Mouse (Mus musculus): Measurements from ENCODE around the gene Nps. TPM values are rescaled to one million over a fixed set of nuclear protein-coding genes. Genes with fewer than 3 reads are reported as not detected.

The Nps gene
- polyA plus RNA-seq, 1 experiment from 2014 or later = not detected

DNA sequence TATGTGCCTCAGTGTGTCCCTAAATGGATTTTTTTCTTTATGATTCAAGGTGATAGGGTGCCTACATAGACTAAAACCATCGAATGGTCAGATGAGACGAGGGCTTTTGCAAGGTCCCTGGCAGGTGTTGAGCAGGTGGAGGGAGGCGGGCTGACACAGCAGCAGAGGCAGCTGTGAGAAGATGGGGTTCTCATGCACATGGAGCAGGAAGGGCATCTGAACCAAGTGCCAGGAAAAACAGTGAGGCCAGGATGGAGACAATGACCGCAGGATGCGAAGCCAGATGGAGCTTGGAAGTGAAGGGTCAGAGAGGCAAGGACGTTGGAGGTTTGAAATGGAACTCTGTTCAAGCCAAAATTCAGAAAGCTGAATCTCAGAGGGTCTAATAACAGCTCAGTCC is 18.5 kb upstream of the Nps start:
- H3K36me3 ChIP-seq (ENCODE audit: control insufficient read depth, insufficient read depth, low read length) = no peaks in the 10 kb centered on the region
- no peak overlapping the region for H3K4me3 ChIP-seq (ENCODE audit: low read depth, low read length)
- H3K9ac ChIP-seq (ENCODE audit: low read depth, low read length) = no peak overlapping the region
- 84% methylated on average over 6 of the region's 6 CpGs for WGBS
- DNase-seq (ENCODE audit: low spot score) (no peak), ATAC-seq (ENCODE audit: low FRiP score) (no peak)
- H3K4me2 ChIP-seq (replicated peaks; ENCODE audit: low read depth, low read length) = no peak overlapping the region
- no peaks in the 10 kb centered on the region for H3K9me3 ChIP-seq (ENCODE audit: control insufficient read depth, low read length)
- H3K27me3 ChIP-seq (ENCODE audit: control insufficient read depth, insufficient read depth, low read length) = no peaks in the 10 kb centered on the region
- H3K4me1 ChIP-seq (replicated peaks; ENCODE audit: control insufficient read depth, insufficient read depth, low read length) = no peaks in the 10 kb centered on the region
- no peak overlapping the region for H3K27ac ChIP-seq (ENCODE audit: low read depth, low read length)

DNA sequence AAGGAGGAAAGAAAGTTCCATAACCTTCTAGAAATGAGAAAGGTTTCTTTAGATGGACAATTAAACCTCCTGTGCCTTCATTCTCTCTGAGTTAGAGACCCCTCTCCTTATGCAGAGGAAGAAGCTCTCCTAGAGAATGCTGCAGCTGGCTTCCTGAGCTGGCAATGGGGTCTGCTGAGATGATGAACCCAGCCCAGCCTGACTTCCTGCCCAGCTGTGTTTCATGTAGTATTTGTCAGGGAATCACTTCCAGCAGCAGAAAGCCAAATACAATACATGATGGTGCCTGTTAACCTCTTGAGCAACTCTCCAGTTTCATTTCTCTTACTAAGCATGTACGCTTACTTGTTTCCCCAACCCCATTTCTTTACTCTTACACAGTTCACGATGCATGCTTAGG is 17.9 kb upstream of the Nps start:
- Histone ChIP-seq H3K4me2 (replicated peaks; ENCODE audit: low read depth, low read length) (no peak overlapping the region), H3K9ac (ENCODE audit: low read depth, low read length) (no peak overlapping the region), H3K4me1 (replicated peaks; ENCODE audit: control insufficient read depth, insufficient read depth, low read length) (no peaks in the 10 kb centered on the region), H3K36me3 (ENCODE audit: control insufficient read depth, insufficient read depth, low read length) (no peaks in the 10 kb centered on the region), H3K27me3 (ENCODE audit: control insufficient read depth, insufficient read depth, low read length) (no peaks in the 10 kb centered on the region), H3K27ac (ENCODE audit: low read depth, low read length) (no peak overlapping the region), H3K9me3 (ENCODE audit: control insufficient read depth, low read length) (no peaks in the 10 kb centered on the region), H3K4me3 (ENCODE audit: low read depth, low read length) (no peak overlapping the region)
- WGBS = 85% methylated on average over 2 of the region's 2 CpGs
- ATAC-seq (ENCODE audit: low FRiP score) (no peak), DNase-seq (ENCODE audit: low spot score) (no peak)

DNA sequence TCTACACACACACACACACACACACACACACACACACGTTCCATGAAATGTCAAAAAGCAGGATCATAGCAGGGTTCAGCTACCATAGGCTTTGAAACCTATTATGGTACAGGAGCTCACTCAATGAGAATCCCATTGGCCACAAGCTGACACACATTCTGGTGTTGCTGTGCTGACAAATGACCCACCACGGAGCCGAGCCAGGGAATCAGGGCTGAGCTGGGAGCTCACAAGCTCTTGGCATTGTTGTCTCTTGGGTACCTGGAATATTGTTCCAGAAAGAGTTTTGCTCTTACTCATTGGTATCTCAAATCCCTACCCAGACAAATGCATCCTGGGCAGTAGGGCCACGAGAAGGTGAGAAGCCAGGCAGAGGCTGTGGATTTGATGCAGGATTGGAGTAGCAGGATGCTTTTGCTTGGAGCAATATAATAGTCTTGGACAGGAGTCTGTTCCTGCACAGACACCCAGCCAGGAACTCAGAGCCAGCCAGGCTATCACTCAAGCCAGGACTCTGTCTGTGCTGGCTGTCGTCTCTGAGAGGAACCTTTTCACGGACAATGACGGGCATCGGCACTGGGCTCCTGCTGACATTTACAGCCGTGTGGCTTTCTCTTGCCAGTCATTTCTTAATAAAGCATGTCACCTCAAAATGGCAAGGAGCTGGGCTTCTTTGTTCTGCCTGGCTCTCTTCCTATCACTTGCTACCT is 14.2 kb upstream of the Nps start:
- DNase-seq (ENCODE audit: low spot score) = no peak
- Histone ChIP-seq H3K9me3 (ENCODE audit: control insufficient read depth, low read length) (no peaks in the 10 kb centered on the region), H3K4me2 (replicated peaks; ENCODE audit: low read depth, low read length) (no peak overlapping the region), H3K27ac (ENCODE audit: low read depth, low read length) (no peak overlapping the region), H3K4me1 (replicated peaks; ENCODE audit: control insufficient read depth, insufficient read depth, low read length) (no peaks in the 10 kb centered on the region), H3K9ac (ENCODE audit: low read depth, low read length) (no peak overlapping the region), H3K27me3 (ENCODE audit: control insufficient read depth, insufficient read depth, low read length) (no peaks in the 10 kb centered on the region), H3K36me3 (ENCODE audit: control insufficient read depth, insufficient read depth, low read length) (no peaks in the 10 kb centered on the region), H3K4me3 (ENCODE audit: low read depth, low read length) (no peak overlapping the region)
- WGBS = 58% methylated on average over 9 of the region's 9 CpGs
- ATAC-seq (ENCODE audit: low FRiP score) = no peak

DNA sequence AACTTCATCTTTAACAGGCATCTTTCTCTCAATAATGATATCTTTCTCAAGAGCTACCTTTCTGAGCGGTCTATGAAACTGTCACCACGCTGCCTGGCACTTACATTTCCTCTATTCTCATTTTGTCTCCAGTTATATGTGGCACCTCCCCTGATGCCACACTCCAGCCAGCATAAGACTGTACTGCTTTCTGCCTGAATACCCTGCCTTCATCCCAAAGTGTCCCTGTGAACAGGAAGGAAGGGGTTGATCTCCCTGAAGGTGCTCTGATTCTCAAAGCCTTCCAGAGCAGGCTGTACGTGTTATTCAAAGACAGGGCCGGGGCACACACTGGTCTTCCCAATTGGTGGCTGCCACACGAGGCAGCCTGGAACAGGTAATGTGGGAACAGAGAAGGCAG is 12.1 kb upstream of the Nps start:
- Histone ChIP-seq H3K9me3 (ENCODE audit: control insufficient read depth, low read length) (no peaks in the 10 kb centered on the region), H3K9ac (ENCODE audit: low read depth, low read length) (no peak overlapping the region), H3K27me3 (ENCODE audit: control insufficient read depth, insufficient read depth, low read length) (no peaks in the 10 kb centered on the region), H3K27ac (ENCODE audit: low read depth, low read length) (no peak overlapping the region), H3K36me3 (ENCODE audit: control insufficient read depth, insufficient read depth, low read length) (no peaks in the 10 kb centered on the region), H3K4me3 (ENCODE audit: low read depth, low read length) (no peak overlapping the region), H3K4me2 (replicated peaks; ENCODE audit: low read depth, low read length) (no peak overlapping the region), H3K4me1 (replicated peaks; ENCODE audit: control insufficient read depth, insufficient read depth, low read length) (no peaks in the 10 kb centered on the region)
- ATAC-seq (ENCODE audit: low FRiP score) (no peak), DNase-seq (ENCODE audit: low spot score) (no peak)
- WGBS = 83% methylated on average over 5 of the region's 5 CpGs

DNA sequence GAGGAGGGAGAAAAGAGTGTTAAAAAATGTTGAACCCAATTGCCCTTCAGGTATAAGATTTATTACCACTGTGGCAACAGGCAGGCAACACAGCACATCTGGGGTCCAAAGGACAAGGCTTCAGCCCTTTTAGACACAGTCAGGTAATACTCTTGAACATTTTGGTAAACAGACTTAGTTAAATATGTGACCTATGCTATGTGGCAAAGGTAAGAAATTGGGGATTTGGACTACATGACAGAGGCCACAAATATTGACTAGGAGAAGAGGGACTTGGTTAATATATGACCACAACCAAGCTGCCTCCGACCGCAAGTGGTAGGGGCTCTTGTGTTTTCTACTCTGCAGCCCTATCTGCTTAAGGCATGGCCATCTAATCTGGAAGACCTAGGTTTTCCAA is 5.3 kb upstream of the Nps start:
- Histone ChIP-seq H3K4me3 (ENCODE audit: low read depth, low read length) (no peak overlapping the region), H3K27ac (ENCODE audit: low read depth, low read length) (no peak overlapping the region), H3K9me3 (ENCODE audit: control insufficient read depth, low read length) (no peaks in the 10 kb centered on the region), H3K4me2 (replicated peaks; ENCODE audit: low read depth, low read length) (no peak overlapping the region), H3K27me3 (ENCODE audit: control insufficient read depth, insufficient read depth, low read length) (no peaks in the 10 kb centered on the region), H3K36me3 (ENCODE audit: control insufficient read depth, insufficient read depth, low read length) (no peaks in the 10 kb centered on the region), H3K9ac (ENCODE audit: low read depth, low read length) (no peak overlapping the region), H3K4me1 (replicated peaks; ENCODE audit: control insufficient read depth, insufficient read depth, low read length) (no peaks in the 10 kb centered on the region)
- WGBS = 100% methylated on average over 2 of the region's 2 CpGs
- ATAC-seq (ENCODE audit: low FRiP score) = no peak
- DNase-seq (ENCODE audit: low spot score) = no peak

DNA sequence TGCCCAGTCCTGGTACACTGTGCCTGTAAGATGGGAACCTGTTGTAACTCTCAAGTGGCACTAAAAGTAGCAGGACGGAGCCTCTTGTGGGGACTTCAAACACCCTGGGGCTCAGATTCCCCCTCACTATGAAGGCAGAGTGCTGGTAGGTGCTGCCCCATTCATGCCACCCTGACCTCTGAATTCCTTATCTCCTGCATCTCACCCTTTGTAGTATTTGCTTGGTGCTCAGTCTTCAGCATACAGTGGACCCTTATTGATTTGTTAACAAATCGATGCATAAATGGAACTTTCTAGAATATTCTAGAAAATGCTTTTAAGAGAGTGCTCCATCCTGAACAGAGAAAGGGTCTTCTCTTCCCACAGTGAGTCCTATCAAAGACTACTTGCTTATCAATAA is 4.1 kb upstream of the Nps start:
- Histone ChIP-seq H3K4me2 (replicated peaks; ENCODE audit: low read depth, low read length) (no peak overlapping the region), H3K27ac (ENCODE audit: low read depth, low read length) (no peak overlapping the region), H3K9me3 (ENCODE audit: control insufficient read depth, low read length) (no peaks in the 10 kb centered on the region), H3K4me3 (ENCODE audit: low read depth, low read length) (no peak overlapping the region), H3K36me3 (ENCODE audit: control insufficient read depth, insufficient read depth, low read length) (no peaks in the 10 kb centered on the region), H3K27me3 (ENCODE audit: control insufficient read depth, insufficient read depth, low read length) (no peaks in the 10 kb centered on the region), H3K9ac (ENCODE audit: low read depth, low read length) (no peak overlapping the region), H3K4me1 (replicated peaks; ENCODE audit: control insufficient read depth, insufficient read depth, low read length) (no peaks in the 10 kb centered on the region)
- no peak for ATAC-seq (ENCODE audit: low FRiP score)
- WGBS = 89% methylated on average over 2 of the region's 2 CpGs
- DNase-seq (ENCODE audit: low spot score) = no peak

DNA sequence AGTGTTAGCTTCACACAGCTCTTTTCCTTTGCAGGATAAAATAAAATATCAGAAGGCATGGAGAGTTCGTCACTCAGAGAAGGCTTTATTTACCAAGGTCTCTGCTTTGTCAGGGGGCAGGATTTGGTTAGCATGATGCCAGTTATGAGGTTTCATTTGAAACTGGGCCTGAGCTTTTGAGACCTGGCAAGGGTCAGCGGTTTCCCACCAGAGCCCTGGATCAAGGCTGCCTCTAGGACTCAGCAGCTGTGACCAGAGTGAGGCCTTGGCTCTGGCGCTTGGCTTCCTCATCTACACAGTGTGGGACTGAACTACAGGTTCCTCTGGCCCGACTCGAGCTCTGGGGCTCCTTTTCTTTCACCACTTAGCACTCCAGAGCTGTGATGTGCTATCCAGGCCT is 12.5 kb downstream of the Nps start:
- DNase-seq (ENCODE audit: low spot score) (no peak), ATAC-seq (ENCODE audit: low FRiP score) (no peak)
- WGBS = 85% methylated on average over 5 of the region's 5 CpGs
- no peaks in the 10 kb centered on the region for H3K36me3 ChIP-seq (ENCODE audit: control insufficient read depth, insufficient read depth, low read length)
- no peaks in the 10 kb centered on the region for H3K27me3 ChIP-seq (ENCODE audit: control insufficient read depth, insufficient read depth, low read length)
- H3K4me2 ChIP-seq (replicated peaks; ENCODE audit: low read depth, low read length) = no peak overlapping the region
- H3K4me3 ChIP-seq (ENCODE audit: low read depth, low read length) = no peak overlapping the region
- no peak overlapping the region for H3K9ac ChIP-seq (ENCODE audit: low read depth, low read length)
- no peaks in the 10 kb centered on the region for H3K4me1 ChIP-seq (replicated peaks; ENCODE audit: control insufficient read depth, insufficient read depth, low read length)
- H3K9me3 ChIP-seq (ENCODE audit: control insufficient read depth, low read length) = no peaks in the 10 kb centered on the region
- H3K27ac ChIP-seq (ENCODE audit: low read depth, low read length) = no peak overlapping the region

DNA sequence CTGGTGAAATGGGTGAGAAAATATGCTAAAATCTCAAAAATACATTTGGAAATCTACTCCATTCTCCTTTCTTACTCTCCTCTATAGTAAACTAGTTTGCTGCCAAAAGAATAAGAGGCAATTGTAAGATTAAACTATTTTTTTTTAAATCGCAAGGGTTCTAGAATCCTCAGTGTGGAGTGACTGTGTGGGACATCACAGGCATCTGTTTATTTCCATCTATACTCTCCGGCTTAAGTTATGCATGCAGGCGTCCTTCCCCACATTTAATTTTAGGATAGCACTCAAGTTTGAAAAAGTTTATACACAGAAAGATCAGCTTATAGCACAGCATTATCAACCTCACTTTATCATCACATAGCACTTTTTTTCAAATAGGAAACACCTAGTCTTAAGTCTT is 24.7 kb downstream of the Nps start:
- WGBS = 92% methylated on average over 3 of the region's 3 CpGs
- Histone ChIP-seq H3K27ac (ENCODE audit: low read depth, low read length) (no peak overlapping the region), H3K4me1 (replicated peaks; ENCODE audit: control insufficient read depth, insufficient read depth, low read length) (no peaks in the 10 kb centered on the region), H3K9me3 (ENCODE audit: control insufficient read depth, low read length) (no peaks in the 10 kb centered on the region), H3K9ac (ENCODE audit: low read depth, low read length) (no peak overlapping the region), H3K27me3 (ENCODE audit: control insufficient read depth, insufficient read depth, low read length) (no peaks in the 10 kb centered on the region), H3K4me2 (replicated peaks; ENCODE audit: low read depth, low read length) (no peak overlapping the region), H3K36me3 (ENCODE audit: control insufficient read depth, insufficient read depth, low read length) (no peaks in the 10 kb centered on the region), H3K4me3 (ENCODE audit: low read depth, low read length) (no peak overlapping the region)
- ATAC-seq (ENCODE audit: low FRiP score) (no peak), DNase-seq (ENCODE audit: low spot score) (no peak)

DNA sequence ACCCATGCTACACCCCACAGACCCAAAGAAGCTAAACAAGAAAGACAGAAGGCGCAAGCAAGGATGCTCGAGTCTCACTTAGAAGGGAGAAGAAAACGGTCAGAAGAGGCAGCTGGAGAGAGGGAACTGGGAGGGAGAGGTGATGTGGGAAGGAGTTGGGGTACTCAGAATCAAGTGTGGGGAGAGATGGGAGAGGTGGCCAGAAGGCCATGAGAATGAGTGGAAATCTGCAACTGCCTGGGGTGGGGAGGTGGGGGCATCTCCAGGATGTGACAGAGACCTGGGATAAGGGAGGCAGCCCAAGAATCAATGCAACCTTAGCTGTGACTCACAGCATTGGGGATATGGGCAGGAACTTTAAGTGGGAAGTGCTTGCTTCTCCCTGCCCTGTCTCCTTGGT is 31.5 kb downstream of the Nps start:
- DNase-seq (ENCODE audit: low spot score) (no peak), ATAC-seq (ENCODE audit: low FRiP score) (no peak)
- H3K27ac ChIP-seq (ENCODE audit: low read depth, low read length) = no peak overlapping the region
- H3K27me3 ChIP-seq (ENCODE audit: control insufficient read depth, insufficient read depth, low read length) = no peaks in the 10 kb centered on the region
- H3K9ac ChIP-seq (ENCODE audit: low read depth, low read length) = no peak overlapping the region
- H3K9me3 ChIP-seq (ENCODE audit: control insufficient read depth, low read length) = no peaks in the 10 kb centered on the region
- 93% methylated on average over 3 of the region's 3 CpGs for WGBS
- no peaks in the 10 kb centered on the region for H3K4me1 ChIP-seq (replicated peaks; ENCODE audit: control insufficient read depth, insufficient read depth, low read length)
- no peaks in the 10 kb centered on the region for H3K36me3 ChIP-seq (ENCODE audit: control insufficient read depth, insufficient read depth, low read length)
- no peak overlapping the region for H3K4me3 ChIP-seq (ENCODE audit: low read depth, low read length)
- no peak overlapping the region for H3K4me2 ChIP-seq (replicated peaks; ENCODE audit: low read depth, low read length)

Measured in hindbrain, embryonic 11.5 days (tissue).